In genomic region chr12:80992540-80993122, GRCm38 (mm10) we compare ENCODE assay signal across 19 mouse cellular contexts. TPM values are rescaled to one million over a fixed set of nuclear protein-coding genes. Genes with fewer than 3 reads are reported as not detected.
DNase-seq lines count a peak whose midpoint lies in the region; ATAC-seq and TF ChIP-seq lines count a peak whose summit lies in the region.
"Had no signal": no experiment of that assay in that cellular context is flagged by ENCODE, and none has a peak within 500 bp of the region (broad histone marks: within the 10 kb centered on the region; RNA-seq: fewer than 3 reads in every experiment).

No protein-coding gene starts in this region.

- no peaks in the 10 kb centered on the region for H3K4me1 ChIP-seq in heart, embryonic 10.5 days
- H3K4me1 ChIP-seq in spleen, adult 2 months (ENCODE audit: control insufficient read depth, insufficient read depth, insufficient read length): peaks cover 13% of the 10 kb centered on the region; the same call in 1 of the 2 replicates
- no peaks in the 10 kb centered on the region for H3K4me1 ChIP-seq in kidney, embryonic 15.5 days

- peak; percentile 61 for DNase-seq in heart, embryonic 10.5 days (ENCODE audit: low spot score)
- DNase-seq in heart, adult 9 months (ENCODE audit: low spot score in 2 of 2): no peak
- DNase-seq in spleen, adult 2 months (ENCODE audit: low read depth in 1 of 2, low spot score in 2 of 2): no peak
- DNase-seq in spleen, adult 12 weeks (ENCODE audit: low spot score): no peak
- peak; percentile 47 for DNase-seq in adrenal gland, postnatal 10 days
- peak; percentile 22 to 40 for DNase-seq in thymus, postnatal 36 days
- DNase-seq in kidney, postnatal 4 days: no peak
- DNase-seq: cerebellum, adult 9-11 months; kidney, adult 8-10 months; layer of hippocampus, adult 9-11 months; lung, adult 18-20 months had no signal

- H3K27ac ChIP-seq in heart, embryonic 10.5 days: no peak overlapping the region
- H3K27ac ChIP-seq in spleen, adult 2 months (ENCODE audit: insufficient read depth, low read length): no peak overlapping the region
- H3K27ac ChIP-seq in kidney, embryonic 15.5 days: no peak overlapping the region
- H3K27ac ChIP-seq: forebrain, embryonic 10.5 days; hindbrain, embryonic 12.5 days; limb, embryonic 10.5 days had no signal

- H3K27me3 ChIP-seq in heart, embryonic 10.5 days (ENCODE audit: insufficient read depth, poor library complexity, severe bottlenecking): peaks cover 23% of the 10 kb centered on the region
- no peaks in the 10 kb centered on the region for H3K27me3 ChIP-seq in spleen, adult 2 months (ENCODE audit: control insufficient read depth, insufficient read depth, low read length)
- peaks cover 37% of the 10 kb centered on the region for H3K27me3 ChIP-seq in kidney, embryonic 15.5 days

- TF ChIP-seq POLR2A in spleen, adult 2 months (IDR thresholded peaks at IDR 0.05; ENCODE audit: low read depth, low read length): no peak

- no peak for ATAC-seq in kidney, embryonic 15.5 days (replicated peaks; ENCODE audit: low FRiP score)
- ATAC-seq: CD4-positive, CD25-positive, alpha-beta regulatory T cell, adult 4 months; Patski had no signal

- 0 out of 2 replicates have a peak, but pooled peaks have one; percentile 3 for TF ChIP-seq CTCF in spleen, adult 2 months (IDR thresholded peaks at IDR 0.05; ENCODE audit: extremely low read depth, insufficient read depth, insufficient read length, insufficient replicate concordance)

- 0 out of 2 replicates have a peak, but pooled peaks cover 3% of the 10 kb centered on the region for H3K9me3 ChIP-seq in heart, embryonic 10.5 days
- no peaks in the 10 kb centered on the region for H3K9me3 ChIP-seq in kidney, embryonic 15.5 days (replicated peaks)
- H3K9me3 ChIP-seq: hindbrain, embryonic 12.5 days had no signal

- WGBS in heart, embryonic 10.5 days: 78% methylated on average over 8 of the region's 8 CpGs
- 51% methylated on average over 8 of the region's 8 CpGs for WGBS in spleen, adult 2 months
- 84% methylated on average over 8 of the region's 8 CpGs for WGBS in kidney, embryonic 15.5 days

- no peak overlapping the region for H3K4me3 ChIP-seq in heart, embryonic 10.5 days
- no peak overlapping the region for H3K4me3 ChIP-seq in spleen, adult 2 months (ENCODE audit: extremely low read depth, insufficient read depth, insufficient read length)
- H3K4me3 ChIP-seq in kidney, embryonic 15.5 days (replicated peaks): no peak overlapping the region
- H3K4me3 ChIP-seq: forebrain, embryonic 10.5 days; hindbrain, embryonic 12.5 days; limb, embryonic 10.5 days; megakaryocyte, embryonic 14.5 days had no signal

- no peaks in the 10 kb centered on the region for H3K36me3 ChIP-seq in heart, embryonic 10.5 days
- H3K36me3 ChIP-seq in spleen, adult 2 months (ENCODE audit: control insufficient read depth, insufficient read depth, low read length): no peaks in the 10 kb centered on the region
- no peaks in the 10 kb centered on the region for H3K36me3 ChIP-seq in kidney, embryonic 15.5 days
- H3K36me3 ChIP-seq: forebrain, embryonic 10.5 days; hindbrain, embryonic 12.5 days had no signal

- H3K9ac ChIP-seq in kidney, embryonic 15.5 days: no peak overlapping the region
- H3K9ac ChIP-seq: hindbrain, embryonic 12.5 days had no signal

- no peak overlapping the region for H3K4me2 ChIP-seq in kidney, embryonic 15.5 days
- H3K4me2 ChIP-seq: heart, embryonic 11.5 days; hindbrain, embryonic 12.5 days had no signal

RNA-seq across cellular contexts. Expression of gene Slc10a1, which starts 24.1 kb away (rescaled TPM):
- polyA plus RNA-seq in heart, embryonic 10.5 days (2016; fragmentation: Nextera tagmentation; extraction: Ambion mirVana): 0.55 and 0.58 TPM in 2 replicates
- not detected in 2 replicates for polyA plus RNA-seq in spleen, adult 2 months (2012; rRNA removed)
- total RNA-seq in adrenal gland, postnatal 10 days (2021): 10 to 100 TPM; 24.7 to 77.6 TPM
- 0.82 and 0.96 TPM in 2 replicates for polyA plus RNA-seq in kidney, embryonic 15.5 days (2015; fragmentation: Nextera tagmentation; extraction: Ambion mirVana)

RNA-seq across cellular contexts. Expression of gene Smoc1, which starts 34.0 kb away (rescaled TPM):
- 4.3 and 6.2 TPM in 2 replicates for polyA plus RNA-seq in heart, embryonic 10.5 days (2016; fragmentation: Nextera tagmentation; extraction: Ambion mirVana)
- 0.51 and 0.79 TPM in 2 replicates for polyA plus RNA-seq in spleen, adult 2 months (2012; rRNA removed)
- total RNA-seq in adrenal gland, postnatal 10 days (2021): 10 to 100 TPM; 39.9 to 43.5 TPM
- polyA plus RNA-seq in kidney, embryonic 15.5 days (2015; fragmentation: Nextera tagmentation; extraction: Ambion mirVana): 1.7 and 2.3 TPM in 2 replicates

RNA-seq across cellular contexts. Expression of gene Srsf5, which starts 47.3 kb away (rescaled TPM):
- 386 and 404 TPM in 2 replicates for polyA plus RNA-seq in heart, embryonic 10.5 days (2016; fragmentation: Nextera tagmentation; extraction: Ambion mirVana)
- polyA plus RNA-seq in spleen, adult 2 months (2012; rRNA removed): 256 and 270 TPM in 2 replicates
- 100 to 1,000 TPM; 303 to 435 TPM for total RNA-seq in adrenal gland, postnatal 10 days (2021)
- polyA plus RNA-seq in kidney, embryonic 15.5 days (2015; fragmentation: Nextera tagmentation; extraction: Ambion mirVana): 593 and 603 TPM in 2 replicates

Comparison
In these comparisons a context has a peak if more than half of its experiments do, and no peak if none do; other contexts are left out.
1. DNase-seq: peak in heart, embryonic 10.5 days (single experiment), adrenal gland, postnatal 10 days (single experiment) and thymus, postnatal 36 days (2 of 2); none in heart, adult 9 months (0 of 2), spleen, adult 2 months (0 of 2), spleen, adult 12 weeks (single experiment) and kidney, postnatal 4 days (0 of 2).